20 mouse cellular contexts compared by ENCODE assay signal in the genomic region with DNA sequence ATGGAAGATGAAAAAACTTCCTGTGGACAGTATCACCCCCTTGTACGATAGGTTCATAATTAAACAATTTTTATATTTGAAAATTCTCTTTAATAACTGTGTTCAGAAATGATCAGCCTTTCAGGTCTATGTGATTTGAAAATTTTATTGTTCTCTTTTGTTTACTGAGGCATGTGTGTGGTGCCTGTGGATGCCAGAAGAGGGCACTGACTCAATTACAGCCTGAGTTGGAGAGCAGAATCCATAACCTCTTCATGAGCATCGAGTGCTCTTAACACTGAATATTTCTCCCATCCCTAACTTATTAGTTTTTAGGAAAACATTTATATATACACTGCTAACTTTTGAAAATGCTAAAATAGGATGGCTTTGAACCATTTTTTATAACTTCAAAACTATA.
DNase-seq lines count a peak whose midpoint lies in the region; ATAC-seq and TF ChIP-seq lines count a peak whose summit lies in the region.
"Had no signal": no experiment of that assay in that cellular context is flagged by ENCODE, and none has a peak within 500 bp of the region (broad histone marks: within the 10 kb centered on the region; RNA-seq: fewer than 3 reads in every experiment).

No protein-coding gene starts in this region.

- TF ChIP-seq EP300 in stomach, postnatal 0 days (optimal IDR thresholded peaks at IDR 0.05): no peak

- no peaks in the 10 kb centered on the region for H3K36me3 ChIP-seq in forebrain, postnatal 0 days (ENCODE audit: insufficient read depth)
- H3K36me3 ChIP-seq in forebrain, embryonic 13.5 days (ENCODE audit: poor library complexity, severe bottlenecking): no peaks in the 10 kb centered on the region
- H3K36me3 ChIP-seq in lung, embryonic 14.5 days (ENCODE audit: insufficient read depth): no peaks in the 10 kb centered on the region
- H3K36me3 ChIP-seq in stomach, postnatal 0 days (ENCODE audit: control insufficient read depth, insufficient read depth, low read length): no peaks in the 10 kb centered on the region
- H3K36me3 ChIP-seq: forebrain, embryonic 10.5 days; heart, embryonic 15.5 days; midbrain, embryonic 10.5 days had no signal

- H3K27me3 ChIP-seq in forebrain, postnatal 0 days (ENCODE audit: insufficient read depth, low read length): no peaks in the 10 kb centered on the region
- no peaks in the 10 kb centered on the region for H3K27me3 ChIP-seq in forebrain, embryonic 13.5 days
- H3K27me3 ChIP-seq in lung, embryonic 14.5 days (ENCODE audit: insufficient read depth, low read length): no peaks in the 10 kb centered on the region
- no peaks in the 10 kb centered on the region for H3K27me3 ChIP-seq in stomach, postnatal 0 days (ENCODE audit: control insufficient read depth, insufficient read depth, low read length)
- H3K27me3 ChIP-seq: heart, embryonic 15.5 days had no signal

- H3K4me2 ChIP-seq in forebrain, postnatal 0 days (ENCODE audit: low read depth): no peak overlapping the region
- H3K4me2 ChIP-seq in forebrain, embryonic 13.5 days: no peak overlapping the region
- no peak overlapping the region for H3K4me2 ChIP-seq in lung, embryonic 14.5 days
- H3K4me2 ChIP-seq in stomach, postnatal 0 days (replicated peaks; ENCODE audit: low read depth): no peak overlapping the region
- H3K4me2 ChIP-seq: heart, embryonic 15.5 days had no signal

- WGBS in forebrain, postnatal 0 days: 81% methylated on average over 2 of the region's 2 CpGs
- 87% methylated on average over 2 of the region's 2 CpGs for WGBS in forebrain, embryonic 13.5 days
- WGBS in lung, embryonic 14.5 days: 81% methylated on average over 2 of the region's 2 CpGs
- 66% methylated on average over 2 of the region's 2 CpGs for WGBS in lung, adult 2 months
- WGBS in stomach, postnatal 0 days: 82% methylated on average over 2 of the region's 2 CpGs

- TF ChIP-seq CTCF in forebrain, postnatal 0 days (IDR thresholded peaks at IDR 0.05; ENCODE audit: low read depth): peak; percentile 42
- no peak for TF ChIP-seq CTCF in lung, embryonic 14.5 days (IDR thresholded peaks at IDR 0.05; ENCODE audit: low read depth)
- no peak for TF ChIP-seq CTCF in lung, adult 2 months (IDR thresholded peaks at IDR 0.05; ENCODE audit: insufficient read depth, low read length)
- TF ChIP-seq CTCF in stomach, postnatal 0 days (IDR thresholded peaks at IDR 0.05; ENCODE audit: low read depth): 0 out of 2 replicates have a peak, but pooled peaks have one; percentile 20

- H3K4me1 ChIP-seq in forebrain, postnatal 0 days (ENCODE audit: insufficient read depth): no peaks in the 10 kb centered on the region
- no peaks in the 10 kb centered on the region for H3K4me1 ChIP-seq in forebrain, embryonic 13.5 days
- no peaks in the 10 kb centered on the region for H3K4me1 ChIP-seq in lung, embryonic 14.5 days (ENCODE audit: insufficient read depth)
- H3K4me1 ChIP-seq in lung, adult 2 months (ENCODE audit: control insufficient read depth, insufficient read depth, low read length): no peaks in the 10 kb centered on the region
- H3K4me1 ChIP-seq in stomach, postnatal 0 days (replicated peaks; ENCODE audit: control insufficient read depth, insufficient read depth): no peaks in the 10 kb centered on the region
- H3K4me1 ChIP-seq: forebrain, embryonic 10.5 days; heart, embryonic 15.5 days; midbrain, embryonic 10.5 days had no signal

- H3K9ac ChIP-seq in forebrain, postnatal 0 days: no peak overlapping the region
- H3K9ac ChIP-seq in forebrain, embryonic 13.5 days: no peak overlapping the region
- H3K9ac ChIP-seq in lung, embryonic 14.5 days: no peak overlapping the region
- H3K9ac ChIP-seq in stomach, postnatal 0 days (ENCODE audit: low read length): no peak overlapping the region
- H3K9ac ChIP-seq: heart, embryonic 15.5 days had no signal

- no peak overlapping the region for H3K4me3 ChIP-seq in forebrain, postnatal 0 days (ENCODE audit: low read depth, low read length)
- no peak overlapping the region for H3K4me3 ChIP-seq in forebrain, embryonic 13.5 days
- H3K4me3 ChIP-seq in lung, embryonic 14.5 days (ENCODE audit: low read depth, low read length): no peak overlapping the region
- no peak overlapping the region for H3K4me3 ChIP-seq in lung, adult 2 months (replicated peaks; ENCODE audit: extremely low read depth, low read depth, low read length)
- no peak overlapping the region for H3K4me3 ChIP-seq in stomach, postnatal 0 days (ENCODE audit: low read depth, low read length)
- H3K4me3 ChIP-seq: forebrain, embryonic 10.5 days; gastrocnemius, adult 2 months; heart, embryonic 15.5 days; midbrain, embryonic 10.5 days; myocyte had no signal

- no peaks in the 10 kb centered on the region for H3K9me3 ChIP-seq in forebrain, postnatal 0 days (ENCODE audit: low read length)
- no peaks in the 10 kb centered on the region for H3K9me3 ChIP-seq in forebrain, embryonic 13.5 days (replicated peaks)
- no peaks in the 10 kb centered on the region for H3K9me3 ChIP-seq in lung, embryonic 14.5 days (ENCODE audit: low read depth, low read length)
- no peaks in the 10 kb centered on the region for H3K9me3 ChIP-seq in stomach, postnatal 0 days (ENCODE audit: control insufficient read depth, low read length)
- H3K9me3 ChIP-seq: forebrain, embryonic 10.5 days; heart, embryonic 15.5 days; midbrain, embryonic 10.5 days had no signal

- ATAC-seq in forebrain, postnatal 0 days: no peak
- no peak for ATAC-seq in forebrain, embryonic 13.5 days
- no peak for ATAC-seq in lung, embryonic 14.5 days (ENCODE audit: insufficient read depth)
- no peak for ATAC-seq in stomach, postnatal 0 days (ENCODE audit: low FRiP score, low TSS enrichment)

- no peak for TF ChIP-seq POLR2A in lung, adult 2 months (IDR thresholded peaks at IDR 0.05; ENCODE audit: borderline replicate concordance, extremely low read depth, low read depth, low read length)

- no peak overlapping the region for H3K27ac ChIP-seq in forebrain, postnatal 0 days (ENCODE audit: low read depth, low read length)
- no peak overlapping the region for H3K27ac ChIP-seq in forebrain, embryonic 13.5 days
- H3K27ac ChIP-seq in lung, embryonic 14.5 days (ENCODE audit: low read depth): no peak overlapping the region
- no peak overlapping the region for H3K27ac ChIP-seq in stomach, postnatal 0 days (replicated peaks)
- H3K27ac ChIP-seq: forebrain, embryonic 10.5 days; gastrocnemius, adult 2 months; heart, embryonic 15.5 days; midbrain, embryonic 10.5 days had no signal

- DNase-seq in forebrain, postnatal 0 days: no peak
- DNase-seq in lung, embryonic 14.5 days: peak; percentile 1
- no peak for DNase-seq in lung, adult 2 months
- DNase-seq in A20 (ENCODE audit: low read depth, low spot score): peak; percentile 17
- no peak for DNase-seq in stomach, postnatal 0 days (ENCODE audit: low spot score)
- no peak for DNase-seq in cerebellum, adult 8-10 months
- DNase-seq: adrenal gland, postnatal 14 days; cerebellum, adult 9-11 months; gastrocnemius, adult 2 months; heart, postnatal 4 days; kidney, adult 18-20 months; kidney, postnatal 10 days; lung, postnatal 10 days; thymus, adult 2 months; thymus, postnatal 4 days had no signal

Comparison
In these comparisons a context has a peak if more than half of its experiments do, and no peak if none do; other contexts are left out.
1. DNase-seq: peak in lung, embryonic 14.5 days (single experiment) and A20 (single experiment); none in forebrain, postnatal 0 days (single experiment), lung, adult 2 months (single experiment), stomach, postnatal 0 days (single experiment) and cerebellum, adult 8-10 months (single experiment).
2. CTCF ChIP-seq: peak in forebrain, postnatal 0 days (single experiment) and stomach, postnatal 0 days (single experiment); none in lung, embryonic 14.5 days (single experiment) and lung, adult 2 months (single experiment).